In genomic region chr10:75315756-75316155, GRCm38 (mm10) we compare ENCODE assay signal across 12 mouse cellular contexts. TPM values are rescaled to one million over a fixed set of nuclear protein-coding genes. Genes with fewer than 3 reads are reported as not detected.
DNase-seq lines count a peak whose midpoint lies in the region; TF ChIP-seq lines count a peak whose summit lies in the region.
"Had no signal": no experiment of that assay in that cellular context is flagged by ENCODE, and none has a peak within 500 bp of the region (broad histone marks: within the 10 kb centered on the region; RNA-seq: fewer than 3 reads in every experiment).

No protein-coding gene starts in this region.

- no peak for TF ChIP-seq CTCF in heart, adult 2 months (IDR thresholded peaks at IDR 0.05)

- peak; percentile 82 to 85 for DNase-seq in cerebellum, postnatal 10 days
- DNase-seq in cerebellum, adult 9-11 months: no peak
- DNase-seq in heart, adult 2 months: no peak
- DNase-seq in heart, postnatal 4 days: no peak
- peak; percentile 42 for DNase-seq in lung, postnatal 10 days
- no peak for DNase-seq in lung, postnatal 14 days
- DNase-seq in brain, adult 2 months (ENCODE audit: low read depth, low spot score): peak; percentile 41
- DNase-seq: adrenal gland, adult 8-10 months; kidney, adult 11 months had no signal

- 41% methylated on average over 8 of the region's 8 CpGs for WGBS in heart, adult 2 months

- peaks cover 18% of the 10 kb centered on the region for H3K4me1 ChIP-seq in heart, adult 2 months (ENCODE audit: control insufficient read depth, insufficient read depth, low read length)

- H3K4me3 ChIP-seq in heart, adult 2 months: no peak overlapping the region; the same call in 1 of the 2 replicates

- no peaks in the 10 kb centered on the region for H3K27me3 ChIP-seq in heart, adult 2 months (ENCODE audit: control insufficient read depth, insufficient read depth, low read length)
- H3K27me3 ChIP-seq: CH12.LX had no signal

- TF ChIP-seq EP300 in heart, adult 2 months (IDR thresholded peaks at IDR 0.05; ENCODE audit: insufficient read depth, low read depth, low read length): no peak

- H3K36me3 ChIP-seq in heart, adult 2 months (ENCODE audit: control insufficient read depth, insufficient read depth, low read length): no peaks in the 10 kb centered on the region

- H3K27ac ChIP-seq in heart, adult 2 months: peak overlapping the region; percentile 96
- H3K27ac ChIP-seq: limb, embryonic 12.5 days; liver, embryonic 14.5 days had no signal

- H3K9ac ChIP-seq in heart, adult 2 months (ENCODE audit: low read depth, low read length): no peak overlapping the region
- H3K9ac ChIP-seq: limb, embryonic 12.5 days; liver, embryonic 14.5 days had no signal

- intact Hi-C loops in heart, adult 2 months (cut with DNase I): loop anchor here (1.0 to 5.0 kb wide), 4 partner anchors 39 to 172 kb away; no protein-coding TSS in a partner anchor

- no peaks in the 10 kb centered on the region for H3K79me2 ChIP-seq in heart, adult 2 months (replicated peaks; ENCODE audit: control insufficient read depth, insufficient read depth, low read length)

- no peak for TF ChIP-seq POLR2A in heart, adult 2 months (IDR thresholded peaks at IDR 0.05; ENCODE audit: insufficient read depth, low read depth, low read length)

RNA-seq across cellular contexts. Expression of gene Adora2a, which starts 0.9 kb away (rescaled TPM):
- total RNA-seq in heart, adult 2 months (2021): 1 to 10 TPM; 7.1 to 7.2 TPM
- 14.3 and 18.1 TPM in 2 replicates for polyA plus RNA-seq in heart, adult 2 months (2012; rRNA removed)
- total RNA-seq in heart, postnatal 4 days (2021): 10 to 100 TPM; 17.8 to 18.4 TPM

Comparison
In these comparisons a context has a peak if more than half of its experiments do, and no peak if none do; other contexts are left out.
1. DNase-seq: peak in cerebellum, postnatal 10 days (2 of 2), lung, postnatal 10 days (single experiment) and brain, adult 2 months (single experiment); none in cerebellum, adult 9-11 months (single experiment), heart, adult 2 months (0 of 2), heart, postnatal 4 days (single experiment) and lung, postnatal 14 days (single experiment).